Mouse (Mus musculus) hindbrain, embryonic 14.5 days (tissue): ENCODE data around the gene Taf1c. TPM values are rescaled to one million over a fixed set of nuclear protein-coding genes. Genes with fewer than 3 reads are reported as not detected.

Experiments
- ATAC-seq: fragments of 200-750 bp; cut with Nextera tagmentation; 2 replicates; pipeline ENCODE4 v1.8.0; 2017; ENCODE audit warnings: moderate number of reproducible peaks, mild to moderate bottlenecking, moderate TSS enrichment, moderate library complexity; ENCODE audit not compliant: low FRiP score
- DNase-seq: peaks from one replicate; pipeline ENCODE4 v3.0.0-alpha.2; 2015; ENCODE audit warnings: low spot score
- H3K27ac ChIP-seq: fragments of 300-500 bp; sonication (generic); 2 replicates; pipeline ENCODE4 v1.5.1; 2014; ENCODE audit warnings: mild to moderate bottlenecking, moderate library complexity
- H3K27me3 ChIP-seq: fragments of 300-500 bp; sonication (generic); 2 replicates; pipeline ENCODE4 v1.6.1; 2014; ENCODE audit warnings: mild to moderate bottlenecking, low read length, mixed read lengths; ENCODE audit not compliant: control insufficient read depth, insufficient read depth
- H3K36me3 ChIP-seq: fragments of 300-500 bp; sonication (generic); replicated peaks from 2 replicates; pipeline ENCODE4 v1.6.1; 2014; ENCODE audit not compliant: control insufficient read depth, insufficient read depth
- H3K4me1 ChIP-seq: fragments of 300-500 bp; sonication (generic); replicated peaks from 2 replicates; pipeline ENCODE4 v1.6.1; 2014; ENCODE audit warnings: antibody characterized with exemption, low read length, mixed read lengths; ENCODE audit not compliant: control insufficient read depth, insufficient read depth
- H3K4me2 ChIP-seq: fragments of 300-500 bp; sonication (generic); replicated peaks from 2 replicates; pipeline ENCODE4 v1.6.1; 2014; ENCODE audit warnings: mild to moderate bottlenecking, moderate library complexity
- H3K4me3 ChIP-seq: fragments of 300-500 bp; sonication (generic); replicated peaks from 2 replicates; pipeline ENCODE4 v1.5.1; 2014; ENCODE audit warnings: mild to moderate bottlenecking, low read length
- H3K9ac ChIP-seq: fragments of 300-500 bp; sonication (generic); 2 replicates; pipeline ENCODE4 v1.6.1; 2014
- H3K9me3 ChIP-seq: fragments of 300-500 bp; sonication (generic); 2 replicates; pipeline ENCODE4 v1.6.1; 2016; ENCODE audit warnings: low read length; ENCODE audit not compliant: control insufficient read depth
- WGBS: fragments of 180-500 bp; shearing (Covaris S2); extraction: QIAGEN DNeasy Blood & Tissue Kit; methylation state at CpG from one replicate; pipeline ENCODE4 v1.1.7; 2014; 5-methylcytosine and 5-hydroxymethylcytosine counted together
- polyA plus RNA-seq: library from polyadenylated mRNA; unstranded; fragments of >200 nt; fragmentation: Nextera tagmentation; extraction: Ambion mirVana; gene quantifications from 2 replicates; pipeline ENCODE4 v1.2.1, GENCODE M21; 2014

Taf1c gene
- polyA plus RNA-seq, 1 experiment from 2014 or later, result 13.3 TPM

DNA sequence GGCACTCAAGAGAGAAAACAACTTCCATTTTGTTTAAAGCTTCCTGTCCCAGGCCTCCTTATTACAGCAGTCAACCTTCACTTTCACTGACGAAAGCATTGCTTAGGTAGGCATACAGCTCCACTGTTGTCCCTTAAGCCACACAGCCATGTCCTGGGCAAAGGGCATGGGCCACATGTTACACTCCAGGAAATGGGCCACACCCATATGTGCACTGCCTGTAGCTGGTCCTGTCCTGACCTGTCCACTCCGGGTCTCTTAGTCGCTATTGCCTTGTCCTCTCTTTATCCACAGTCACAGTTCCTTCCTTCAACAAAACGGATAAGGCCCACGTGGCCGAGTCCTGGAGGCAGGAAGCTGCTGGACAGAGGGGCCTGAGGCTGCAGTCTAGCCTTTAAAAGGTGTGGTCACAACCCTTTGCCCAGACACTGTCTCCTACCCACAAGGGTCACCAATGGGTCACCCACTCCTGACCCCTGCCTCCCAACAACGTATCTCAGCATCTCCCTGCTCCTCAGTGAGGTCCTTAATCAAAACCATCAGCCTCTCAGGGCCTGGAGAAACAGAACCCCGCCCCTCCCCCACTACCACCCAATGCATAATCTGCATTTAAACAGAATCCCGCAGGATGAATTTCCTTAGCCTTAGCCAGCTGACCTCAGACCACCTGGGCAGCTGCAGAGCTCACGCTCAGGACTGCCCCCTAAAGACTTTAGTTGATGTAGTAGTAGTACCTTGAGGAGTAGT lies 22.8 kb upstream of the Taf1c start:
- H3K27me3 ChIP-seq, result 0 out of 2 replicates have a peak, but pooled peaks cover under 1% of the 10 kb centered on the region
- no peak overlapping the region for H3K4me2 ChIP-seq
- 0 out of 2 replicates have a peak, but pooled peaks cover 5% of the 10 kb centered on the region for H3K4me1 ChIP-seq
- DNase-seq (no peak), ATAC-seq (no peak)
- H3K9me3 ChIP-seq, result no peaks in the 10 kb centered on the region
- 40% methylated on average over 10 of the region's 10 CpGs for WGBS
- H3K36me3 ChIP-seq, result no peaks in the 10 kb centered on the region
- H3K27ac ChIP-seq, result no peak overlapping the region
- H3K9ac ChIP-seq, result no peak overlapping the region
- no peak overlapping the region for H3K4me3 ChIP-seq

DNA sequence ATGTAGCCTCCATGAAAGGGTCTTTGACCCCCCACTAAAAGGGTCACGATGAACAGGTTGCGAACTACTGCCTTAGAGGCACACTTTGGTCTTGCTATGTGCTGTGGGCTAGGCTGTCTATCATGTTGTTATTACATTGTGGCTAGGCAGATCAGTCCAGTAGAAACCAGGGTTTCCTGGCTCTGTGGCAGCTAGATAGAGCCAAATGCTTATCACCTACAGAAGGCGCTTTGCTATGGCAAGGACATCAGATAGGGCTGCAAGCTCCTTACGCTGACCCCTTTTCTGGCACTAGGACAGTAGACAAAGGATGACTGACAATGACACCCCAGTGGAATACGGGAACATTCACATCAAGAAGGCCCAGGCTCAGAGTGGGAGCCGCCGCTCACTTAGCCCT lies 22.2 kb upstream of the Taf1c start:
- no peak overlapping the region for H3K4me2 ChIP-seq
- no peak overlapping the region for H3K9ac ChIP-seq
- no peak overlapping the region for H3K27ac ChIP-seq
- no peak overlapping the region for H3K4me3 ChIP-seq
- 0 out of 2 replicates have a peak, but pooled peaks cover 5% of the 10 kb centered on the region for H3K4me1 ChIP-seq
- 76% methylated on average over 7 of the region's 7 CpGs for WGBS
- no peaks in the 10 kb centered on the region for H3K27me3 ChIP-seq
- no peaks in the 10 kb centered on the region for H3K36me3 ChIP-seq
- ATAC-seq (no peak), DNase-seq (no peak)
- no peaks in the 10 kb centered on the region for H3K9me3 ChIP-seq

DNA sequence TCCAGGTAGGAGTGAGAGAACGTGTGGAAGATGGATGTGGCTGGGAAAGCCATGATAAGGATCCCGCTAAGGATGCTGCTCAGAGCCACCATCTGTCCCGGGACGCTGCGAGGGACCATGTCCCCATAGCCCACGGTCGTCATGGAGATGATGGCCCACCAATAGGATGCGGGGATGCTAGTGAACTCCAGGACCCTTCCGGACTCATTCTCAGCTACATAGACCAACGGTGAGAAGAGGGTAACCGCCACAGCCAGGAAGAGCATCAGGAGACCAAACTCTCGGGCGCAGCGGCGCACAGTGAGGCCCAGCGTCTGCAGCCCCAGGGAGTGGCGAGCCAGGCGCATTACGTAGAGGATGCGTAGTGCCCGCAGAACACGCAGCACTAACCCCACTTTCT lies 20.8 kb upstream of the Taf1c start:
- Histone ChIP-seq H3K4me1 (0 out of 2 replicates have a peak, but pooled peaks cover 1% of the 10 kb centered on the region), H3K36me3 (no peaks in the 10 kb centered on the region), H3K27ac (no peak overlapping the region), H3K4me3 (no peak overlapping the region), H3K9ac (no peak overlapping the region), H3K27me3 (no peaks in the 10 kb centered on the region), H3K4me2 (no peak overlapping the region), H3K9me3 (no peaks in the 10 kb centered on the region)
- DNase-seq (no peak), ATAC-seq (no peak)
- WGBS, result 73% methylated on average over 22 of the region's 22 CpGs

DNA sequence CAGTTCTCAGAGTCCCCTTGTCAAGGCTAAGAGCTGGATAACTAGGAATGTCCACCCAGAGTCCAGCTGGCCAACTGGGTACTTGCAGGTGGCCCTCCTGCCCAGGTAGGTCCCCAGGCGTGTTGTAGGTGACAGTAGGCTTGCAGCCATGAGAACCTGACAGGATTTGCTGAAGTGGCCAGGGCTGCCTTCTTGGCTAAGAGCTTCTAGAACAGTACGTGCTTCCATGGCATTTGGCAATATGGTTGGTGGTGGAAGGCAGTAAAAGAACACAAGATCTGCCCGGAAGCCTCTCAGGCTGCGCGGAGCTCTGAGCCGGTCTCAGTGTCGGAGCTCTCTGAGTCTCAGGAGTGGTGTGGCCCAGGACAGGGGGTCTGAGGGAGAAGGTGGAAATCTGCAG lies 19.9 kb upstream of the Taf1c start:
- Histone ChIP-seq H3K27me3 (no peaks in the 10 kb centered on the region), H3K27ac (no peak overlapping the region), H3K9me3 (no peaks in the 10 kb centered on the region), H3K4me3 (no peak overlapping the region), H3K9ac (no peak overlapping the region), H3K4me1 (no peaks in the 10 kb centered on the region), H3K36me3 (no peaks in the 10 kb centered on the region), H3K4me2 (no peak overlapping the region)
- 89% methylated on average over 7 of the region's 7 CpGs for WGBS
- DNase-seq, result no peak
- ATAC-seq, result no peak

DNA sequence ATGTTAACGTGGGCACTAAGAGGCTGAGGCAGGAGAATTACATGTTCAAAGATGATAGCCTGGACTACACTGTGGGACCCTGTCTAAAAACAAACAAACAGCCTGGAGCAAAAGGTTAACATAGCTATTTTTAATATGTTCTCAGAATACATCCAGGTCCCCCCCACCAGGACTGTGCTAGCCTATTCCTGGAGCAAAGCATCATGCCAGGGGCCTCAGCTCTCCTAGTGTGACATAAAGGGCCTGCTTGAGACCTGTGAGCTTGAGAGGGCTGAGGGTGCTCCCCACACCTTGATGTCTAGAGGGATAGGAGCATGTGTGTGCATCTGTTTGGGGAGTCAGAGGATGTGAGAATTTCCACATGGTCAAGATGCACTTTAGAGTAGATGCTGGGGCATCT lies 18.7 kb upstream of the Taf1c start:
- no peaks in the 10 kb centered on the region for H3K36me3 ChIP-seq
- WGBS, result 91% methylated on average over 1 of the region's 1 CpGs
- no peak overlapping the region for H3K9ac ChIP-seq
- H3K27me3 ChIP-seq, result no peaks in the 10 kb centered on the region
- no peaks in the 10 kb centered on the region for H3K9me3 ChIP-seq
- DNase-seq, result no peak
- no peak overlapping the region for H3K4me3 ChIP-seq
- H3K27ac ChIP-seq, result no peak overlapping the region
- no peak overlapping the region for H3K4me2 ChIP-seq
- H3K4me1 ChIP-seq, result no peaks in the 10 kb centered on the region
- ATAC-seq, result no peak

DNA sequence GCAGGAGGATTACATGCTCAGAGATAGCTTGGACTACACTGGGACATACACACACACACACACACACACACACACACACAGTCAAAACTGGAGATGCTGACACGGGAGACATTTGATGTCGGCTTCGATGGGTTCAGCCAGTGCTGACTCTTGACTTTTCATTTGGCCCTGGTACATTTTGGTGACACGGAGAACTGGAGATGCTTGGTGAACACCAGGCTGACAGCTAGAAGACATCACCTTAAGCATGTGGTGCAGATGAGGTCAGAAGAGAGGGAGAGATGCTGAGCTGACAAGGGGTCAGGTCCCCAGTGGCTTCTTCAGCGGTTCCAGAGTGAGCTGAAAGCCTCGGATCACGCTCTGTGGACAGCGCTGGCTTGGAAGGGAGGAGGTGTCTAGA lies 18.0 kb upstream of the Taf1c start:
- 82% methylated on average over 8 of the region's 8 CpGs for WGBS
- Histone ChIP-seq H3K4me1 (no peaks in the 10 kb centered on the region), H3K36me3 (no peaks in the 10 kb centered on the region), H3K27me3 (no peaks in the 10 kb centered on the region), H3K27ac (no peak overlapping the region), H3K9me3 (no peaks in the 10 kb centered on the region), H3K9ac (no peak overlapping the region), H3K4me2 (no peak overlapping the region), H3K4me3 (no peak overlapping the region)
- DNase-seq (no peak), ATAC-seq (no peak)

DNA sequence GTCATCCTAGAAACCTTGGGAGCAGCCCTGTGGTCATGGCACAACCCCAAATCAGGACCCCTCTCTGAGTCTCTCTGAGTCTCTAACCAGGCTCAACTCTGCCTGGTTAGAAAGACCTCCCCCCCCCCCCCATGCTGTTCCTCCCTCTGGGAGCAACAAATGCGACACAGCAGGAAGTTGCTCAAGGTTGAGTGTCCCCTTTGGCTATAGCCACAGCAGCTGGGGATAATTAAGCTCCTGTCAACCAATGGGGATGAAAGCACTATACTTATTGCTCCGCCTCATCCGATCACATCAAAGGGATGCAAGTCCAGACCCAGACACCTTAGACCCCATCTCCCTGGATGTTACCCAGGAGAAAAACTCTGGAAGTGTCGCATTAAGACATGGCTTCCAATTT lies 17.5 kb upstream of the Taf1c start:
- Histone ChIP-seq H3K36me3 (no peaks in the 10 kb centered on the region), H3K4me3 (no peak overlapping the region), H3K4me1 (no peaks in the 10 kb centered on the region), H3K4me2 (no peak overlapping the region), H3K27ac (no peak overlapping the region), H3K9ac (no peak overlapping the region), H3K9me3 (no peaks in the 10 kb centered on the region), H3K27me3 (no peaks in the 10 kb centered on the region)
- WGBS, result 62% methylated on average over 4 of the region's 4 CpGs
- DNase-seq (no peak), ATAC-seq (no peak)

DNA sequence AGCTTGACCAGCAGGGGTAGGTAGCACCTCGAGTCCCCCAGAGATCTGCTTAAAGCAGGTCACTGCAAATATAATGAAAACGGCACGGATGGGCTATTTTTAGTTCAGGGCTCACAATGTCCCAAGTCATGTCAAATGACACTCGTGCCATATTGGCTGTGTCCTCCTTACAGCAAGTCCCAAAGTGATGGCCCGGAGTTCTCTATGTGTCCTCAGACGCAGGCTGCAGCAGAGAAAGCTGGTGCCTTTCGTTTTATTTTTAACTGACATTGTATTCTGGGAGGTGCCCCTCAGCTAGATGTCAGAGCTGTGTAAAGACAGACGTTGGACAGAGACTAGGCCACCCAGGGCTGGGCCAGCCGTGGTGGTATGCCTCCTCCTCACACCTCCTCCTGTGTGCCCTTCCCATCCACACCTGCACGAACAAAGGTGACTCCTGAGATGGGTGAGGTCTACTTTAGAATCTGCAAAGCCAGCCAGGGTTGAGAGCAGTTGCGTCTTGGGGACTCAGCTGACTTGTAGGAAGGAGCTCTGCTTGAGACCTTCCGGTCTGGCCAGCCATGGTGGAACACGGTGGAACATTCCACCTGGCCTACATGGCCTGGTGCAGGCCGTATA lies 15.9 kb upstream of the Taf1c start:
- H3K27ac ChIP-seq, result no peak overlapping the region
- ATAC-seq (no peak), DNase-seq (no peak)
- H3K9ac ChIP-seq, result no peak overlapping the region
- H3K27me3 ChIP-seq, result no peaks in the 10 kb centered on the region
- H3K36me3 ChIP-seq, result no peaks in the 10 kb centered on the region
- WGBS, result 90% methylated on average over 14 of the region's 14 CpGs
- H3K4me1 ChIP-seq, result no peaks in the 10 kb centered on the region
- no peaks in the 10 kb centered on the region for H3K9me3 ChIP-seq
- no peak overlapping the region for H3K4me3 ChIP-seq
- no peak overlapping the region for H3K4me2 ChIP-seq

DNA sequence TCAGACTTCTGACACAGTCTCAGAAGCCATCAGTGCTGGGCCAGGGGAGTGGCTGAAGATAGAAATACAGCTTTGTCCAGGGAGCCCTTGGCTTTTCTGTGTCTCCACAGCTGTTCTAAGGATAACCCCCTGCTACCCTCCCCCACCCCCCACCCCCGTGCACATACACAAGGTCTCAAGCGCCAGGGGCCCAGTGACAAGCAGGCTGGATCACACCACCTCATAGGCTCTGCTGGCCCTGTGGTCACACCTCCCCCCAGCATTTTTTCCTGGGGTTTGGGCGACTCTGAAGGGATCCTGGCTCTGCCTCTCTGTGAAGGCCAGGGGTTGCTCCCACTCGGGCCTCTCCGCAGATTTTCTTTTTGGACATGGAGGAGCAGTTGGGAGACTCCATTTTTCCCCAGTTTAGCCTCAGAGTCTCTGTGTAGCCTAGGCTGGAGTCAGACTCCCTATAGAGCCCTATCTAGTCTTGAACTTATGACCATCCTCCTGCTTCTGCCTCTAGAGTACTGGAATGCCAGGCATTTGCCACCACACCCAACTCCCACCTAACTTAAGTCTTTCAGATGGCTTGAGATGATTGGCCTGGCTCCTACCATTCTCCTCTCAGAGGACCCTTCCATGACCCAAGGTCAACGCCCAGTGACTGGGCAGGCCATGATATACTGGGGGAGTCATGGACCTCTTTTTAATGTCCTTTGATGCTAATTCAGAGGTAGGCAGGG lies 15.3 kb upstream of the Taf1c start:
- H3K4me3 ChIP-seq, result no peak overlapping the region
- ATAC-seq, result no peak
- no peaks in the 10 kb centered on the region for H3K36me3 ChIP-seq
- H3K9me3 ChIP-seq, result no peaks in the 10 kb centered on the region
- 70% methylated on average over 6 of the region's 6 CpGs for whole genome bisulfite sequencing
- DNase-seq, result no peak
- H3K4me2 ChIP-seq, result no peak overlapping the region
- no peaks in the 10 kb centered on the region for H3K4me1 ChIP-seq
- no peak overlapping the region for H3K27ac ChIP-seq
- no peak overlapping the region for H3K9ac ChIP-seq
- H3K27me3 ChIP-seq, result no peaks in the 10 kb centered on the region
